11 mouse cellular contexts compared by ENCODE assay signal in genomic region chr6:108527993-108528392, GRCm38 (mm10).
DNase-seq lines count a peak whose midpoint lies in the region; ATAC-seq and TF ChIP-seq lines count a peak whose summit lies in the region.
"Had no signal": no experiment of that assay in that cellular context is flagged by ENCODE, and none has a peak within 500 bp of the region (broad histone marks: within the 10 kb centered on the region; RNA-seq: fewer than 3 reads in every experiment).

No protein-coding gene starts in this region.

- intact Hi-C loops in heart, adult 2 months (cut with DNase I), result no loop called here

- H3K27me3 ChIP-seq in liver, embryonic 12.5 days (replicated peaks), result no peaks in the 10 kb centered on the region
- H3K27me3 ChIP-seq in liver, embryonic 11.5 days (replicated peaks; ENCODE audit: control insufficient read depth, insufficient read depth, low read length), result no peaks in the 10 kb centered on the region
- no peaks in the 10 kb centered on the region for H3K27me3 ChIP-seq in heart, adult 2 months (ENCODE audit: control insufficient read depth, insufficient read depth, low read length)
- no peaks in the 10 kb centered on the region for H3K27me3 ChIP-seq in liver, embryonic 16.5 days (ENCODE audit: control insufficient read depth, insufficient read depth, low read depth, low read length)

- no peak for TF ChIP-seq POLR2A in heart, adult 2 months (IDR thresholded peaks at IDR 0.05; ENCODE audit: insufficient read depth, low read depth, low read length)

- no peak for ATAC-seq in liver, embryonic 12.5 days
- ATAC-seq in liver, embryonic 11.5 days (replicated peaks; ENCODE audit: low FRiP score), result no peak
- ATAC-seq in liver, embryonic 16.5 days (ENCODE audit: low read depth), result no peak
- ATAC-seq: forebrain, postnatal 0 days had no signal

- peaks cover 73% of the 10 kb centered on the region for H3K4me1 ChIP-seq in liver, embryonic 12.5 days
- peaks cover 25% of the 10 kb centered on the region for H3K4me1 ChIP-seq in liver, embryonic 11.5 days (replicated peaks; ENCODE audit: control insufficient read depth, insufficient read depth, low read length)
- peaks cover 16% of the 10 kb centered on the region for H3K4me1 ChIP-seq in heart, adult 2 months (ENCODE audit: control insufficient read depth, insufficient read depth, low read length)
- H3K4me1 ChIP-seq in liver, embryonic 16.5 days (ENCODE audit: control insufficient read depth, low read depth, low read length), result peaks cover 63% of the 10 kb centered on the region

- no peak for TF ChIP-seq CTCF in heart, adult 2 months (IDR thresholded peaks at IDR 0.05)

- H3K79me2 ChIP-seq in heart, adult 2 months (replicated peaks; ENCODE audit: control insufficient read depth, insufficient read depth, low read length), result no peaks in the 10 kb centered on the region

- H3K9ac ChIP-seq in liver, embryonic 12.5 days, result peak overlapping the region; percentile 57; the same call in 1 of the 2 replicates
- no peak overlapping the region for H3K9ac ChIP-seq in liver, embryonic 11.5 days (ENCODE audit: low read depth, low read length)
- no peak overlapping the region for H3K9ac ChIP-seq in heart, adult 2 months (ENCODE audit: low read depth, low read length)
- H3K9ac ChIP-seq in liver, embryonic 16.5 days (ENCODE audit: low read depth, low read length), result peak overlapping the region; percentile 38; the same call in 1 of the 2 replicates
- H3K9ac ChIP-seq: forebrain, postnatal 0 days had no signal

- peak overlapping the region; percentile 92 for H3K27ac ChIP-seq in liver, embryonic 12.5 days
- no peak overlapping the region for H3K27ac ChIP-seq in liver, embryonic 11.5 days (ENCODE audit: low read depth, low read length)
- H3K27ac ChIP-seq in heart, adult 2 months, result no peak overlapping the region
- peak overlapping the region; percentile 62 for H3K27ac ChIP-seq in liver, embryonic 16.5 days (ENCODE audit: low read length)

- DNase-seq in liver, embryonic 11.5 days (ENCODE audit: low spot score), result no peak
- DNase-seq in heart, adult 2 months, result peak; percentile 39 to 53
- peak; percentile 48 for DNase-seq in yolk sac, embryonic 10.5 days (ENCODE audit: low spot score)
- no peak for DNase-seq in right cerebral cortex, adult 18-20 months
- no peak for DNase-seq in retina, embryonic 14.5 days (ENCODE audit: low spot score)
- DNase-seq: cerebellum, postnatal 36 days; forebrain, postnatal 0 days; right cerebral cortex, postnatal 4 days; thymus, postnatal 36 days had no signal

- H3K4me2 ChIP-seq in liver, embryonic 12.5 days, result 0 out of 2 replicates have a peak overlapping the region, but pooled peaks have one; percentile 51
- H3K4me2 ChIP-seq in liver, embryonic 11.5 days, result no peak overlapping the region
- H3K4me2 ChIP-seq in liver, embryonic 16.5 days (ENCODE audit: low read depth, low read length), result no peak overlapping the region

- no peak overlapping the region for H3K4me3 ChIP-seq in liver, embryonic 12.5 days
- no peak overlapping the region for H3K4me3 ChIP-seq in liver, embryonic 11.5 days (ENCODE audit: low read depth, low read length)
- no peak overlapping the region for H3K4me3 ChIP-seq in heart, adult 2 months
- no peak overlapping the region for H3K4me3 ChIP-seq in liver, embryonic 16.5 days (ENCODE audit: low read depth, low read length)

- 0 out of 2 replicates have a peak, but pooled peaks have one; percentile 16 for TF ChIP-seq EP300 in heart, adult 2 months (IDR thresholded peaks at IDR 0.05; ENCODE audit: insufficient read depth, low read depth, low read length)

- peaks cover 17% of the 10 kb centered on the region; the same call in 1 of the 2 replicates for H3K36me3 ChIP-seq in liver, embryonic 12.5 days
- H3K36me3 ChIP-seq in liver, embryonic 11.5 days (ENCODE audit: control insufficient read depth, insufficient read depth, low read length), result 0 out of 2 replicates have a peak, but pooled peaks cover 3% of the 10 kb centered on the region
- H3K36me3 ChIP-seq in heart, adult 2 months (ENCODE audit: control insufficient read depth, insufficient read depth, low read length), result no peaks in the 10 kb centered on the region; the same call in 1 of the 2 replicates
- no peaks in the 10 kb centered on the region for H3K36me3 ChIP-seq in liver, embryonic 16.5 days (ENCODE audit: control insufficient read depth, insufficient read depth)

- H3K9me3 ChIP-seq in liver, embryonic 12.5 days (replicated peaks), result no peaks in the 10 kb centered on the region
- no peaks in the 10 kb centered on the region for H3K9me3 ChIP-seq in liver, embryonic 11.5 days (ENCODE audit: control insufficient read depth, low read length)
- no peaks in the 10 kb centered on the region for H3K9me3 ChIP-seq in liver, embryonic 16.5 days (replicated peaks; ENCODE audit: control insufficient read depth, low read length)

Comparison
In these comparisons a context has a peak if more than half of its experiments do, and no peak if none do; other contexts are left out.
1. H3K27ac ChIP-seq: peak in liver, embryonic 12.5 days (single experiment) and liver, embryonic 16.5 days (single experiment); none in liver, embryonic 11.5 days (single experiment) and heart, adult 2 months (single experiment).
2. H3K9ac ChIP-seq: peak in liver, embryonic 12.5 days (single experiment) and liver, embryonic 16.5 days (single experiment); none in liver, embryonic 11.5 days (single experiment) and heart, adult 2 months (single experiment).
3. DNase-seq: peak in heart, adult 2 months (2 of 2) and yolk sac, embryonic 10.5 days (single experiment); none in liver, embryonic 11.5 days (single experiment), right cerebral cortex, adult 18-20 months (single experiment) and retina, embryonic 14.5 days (single experiment).